Mouse (Mus musculus): ENCODE data around the gene Sema6d.

- TF ChIP-seq CTCF (IDR thresholded peaks at IDR 0.05; ENCODE audit: insufficient read depth, low read depth, low read length) (no peak), POLR2A (IDR thresholded peaks at IDR 0.05; ENCODE audit: insufficient read depth, low read depth, low read length) (no peak)
These were observed 81.9 kb downstream of the Sema6d start for GRCm38 (mm10) chr2:124171718-124172117.

Measured in olfactory bulb, adult 2 months (tissue).